Mouse (Mus musculus) E14TG2a.4 (cell line): ENCODE results near the gene Npcd.
A peak's percentile ranks its signal among the peaks of the same experiment; 100 is the strongest.

Experiments used
- H3K27me3 ChIP-seq: 2 replicates; pipeline ENCODE4 v1.6.1; 2014; ENCODE audit warnings: low read length, control low read depth; ENCODE audit not compliant: insufficient read depth
- H3K36me3 ChIP-seq: 2 replicates; pipeline ENCODE4 v1.6.1; 2014; ENCODE audit warnings: low read length, control low read depth; ENCODE audit not compliant: insufficient read depth
- H3K4me1 ChIP-seq: replicated peaks from 2 replicates; pipeline ENCODE4 v1.6.1; 2014; ENCODE audit warnings: low read depth, low read length, control low read depth
- H3K4me3 ChIP-seq: replicated peaks from 2 replicates; pipeline ENCODE4 v1.5.1; 2014; ENCODE audit warnings: mild to moderate bottlenecking, low read length
- H3K9me3 ChIP-seq: 2 replicates; pipeline ENCODE4 v1.6.1; 2014; ENCODE audit warnings: low read length, control low read depth
- CTCF ChIP-seq: conservative IDR thresholded peaks from 2 replicates; pipeline ENCODE4 v1.5.1; 2014; ENCODE audit warnings: low read length
- NANOG ChIP-seq: IDR thresholded peaks from 2 replicates; pipeline ENCODE4 v1.6.1; 2014; ENCODE audit warnings: borderline replicate concordance, low read length, mixed read lengths
- POU5F1 ChIP-seq: IDR thresholded peaks from 2 replicates; pipeline ENCODE4 v1.6.1; 2014; ENCODE audit warnings: low read length, borderline replicate concordance

Npcd gene

DNA sequence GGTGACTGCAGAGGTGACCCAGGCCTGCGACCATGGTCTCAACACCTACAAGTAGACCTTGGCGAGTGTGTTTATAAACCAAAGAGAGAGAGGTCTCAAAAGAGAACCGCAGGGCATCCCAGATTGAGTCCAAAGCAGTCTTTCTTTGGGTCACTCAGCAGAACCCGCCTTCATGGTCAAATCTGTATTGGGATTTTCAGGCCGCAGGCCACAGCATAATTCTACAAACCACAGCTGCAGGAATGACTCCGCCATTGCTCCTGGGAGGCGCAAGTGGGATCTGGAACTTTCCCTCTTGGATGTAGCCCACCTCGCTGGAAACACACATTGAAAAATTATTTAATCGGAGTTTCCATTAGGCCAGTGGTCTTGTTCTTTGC lies 834 bp upstream of the Npcd start:
- Histone ChIP-seq H3K27me3 (peaks cover 7% of the 10 kb centered on the region), H3K4me3 (0 out of 2 replicates have a peak overlapping the region, but pooled peaks have one; percentile 41), H3K9me3 (no peaks in the 10 kb centered on the region), H3K4me1 (peaks cover 49% of the 10 kb centered on the region), H3K36me3 (peaks cover 30% of the 10 kb centered on the region)
- TF ChIP-seq NANOG = no peak
- no peak for TF ChIP-seq CTCF
- TF ChIP-seq POU5F1 = no peak

DNA sequence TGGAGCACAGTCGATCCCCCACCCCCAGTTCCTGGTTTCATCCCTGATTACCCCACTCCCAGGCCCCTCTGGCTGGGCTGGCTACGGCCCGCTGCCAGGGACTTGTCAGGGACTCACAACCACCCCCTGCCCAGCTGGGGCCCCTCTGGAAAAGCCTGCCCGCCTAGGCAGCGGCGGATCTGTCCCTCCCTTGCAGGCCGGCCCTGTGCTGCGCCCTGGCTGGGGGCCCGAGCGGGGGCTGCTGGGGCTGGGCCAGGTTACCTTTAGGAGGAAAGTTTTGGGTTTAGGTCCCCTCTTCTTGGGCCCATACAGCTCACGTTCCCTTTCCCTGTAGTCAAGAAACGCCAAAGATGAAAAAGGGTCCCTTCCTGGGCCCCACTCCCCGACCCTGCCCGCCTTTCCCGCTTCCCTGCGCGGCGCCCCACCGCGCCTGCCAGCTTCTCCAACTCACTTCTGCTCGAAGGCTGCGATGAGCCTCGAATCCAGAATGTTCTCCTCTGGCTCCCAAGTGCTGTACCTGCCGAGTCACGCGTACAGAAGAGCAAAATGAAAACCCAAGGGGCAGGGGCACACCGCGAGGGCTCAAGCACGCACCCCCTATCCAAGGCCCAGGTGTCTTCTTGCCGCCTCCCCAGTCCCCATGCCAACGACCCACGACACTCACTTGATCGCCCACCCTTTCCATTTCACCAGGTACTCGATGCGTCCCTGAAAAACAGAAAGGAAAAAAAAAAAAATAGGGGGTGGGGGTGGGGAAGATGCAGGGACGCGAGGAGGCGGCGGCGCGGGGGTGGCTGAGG lies 586 bp downstream of the Npcd start:
- peaks cover 44% of the 10 kb centered on the region for H3K36me3 ChIP-seq
- TF ChIP-seq NANOG (no peak), CTCF (no peak), POU5F1 (no peak)
- peak overlapping the region; percentile 91 for H3K4me3 ChIP-seq
- peaks cover 63% of the 10 kb centered on the region for H3K4me1 ChIP-seq
- H3K27me3 ChIP-seq = no peaks in the 10 kb centered on the region
- no peaks in the 10 kb centered on the region for H3K9me3 ChIP-seq

GRCm38 (mm10) chr15:79832064-79832900 lies 1.8 kb downstream of the Npcd start:
- TF ChIP-seq CTCF (peak; percentile 88), NANOG (no peak)
- Histone ChIP-seq H3K9me3 (no peaks in the 10 kb centered on the region), H3K36me3 (peaks cover 56% of the 10 kb centered on the region), H3K4me1 (peaks cover 74% of the 10 kb centered on the region), H3K4me3 (peak overlapping the region; percentile 91), H3K27me3 (no peaks in the 10 kb centered on the region)

- H3K27me3 ChIP-seq = no peaks in the 10 kb centered on the region
Measured at GRCm38 (mm10) chr15:79830388-79830787, 3.6 kb downstream of the Npcd start.

DNA sequence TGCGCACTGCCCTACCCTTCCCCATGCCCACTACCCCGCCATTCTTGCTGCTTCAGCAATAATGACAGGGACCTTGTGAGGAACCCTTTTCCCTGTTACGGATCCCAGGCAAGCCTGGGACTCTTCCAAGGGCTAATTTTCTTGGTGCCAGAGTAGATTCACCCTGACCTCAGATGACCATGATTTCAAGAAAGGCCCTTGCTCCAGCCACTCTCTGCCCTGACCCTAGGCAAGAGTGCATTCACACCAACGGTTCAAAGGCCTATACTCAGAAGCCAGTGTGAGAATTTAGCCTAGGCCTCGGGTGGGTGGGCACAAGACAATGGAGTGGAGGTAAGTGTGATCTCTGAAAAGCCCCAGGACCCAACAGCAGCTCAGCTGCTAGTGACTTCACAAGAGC lies 4.6 kb downstream of the Npcd start:
- Histone ChIP-seq H3K36me3 (peaks cover 80% of the 10 kb centered on the region), H3K4me3 (peak overlapping the region; percentile 69; the same call in 1 of the 2 replicates), H3K9me3 (no peaks in the 10 kb centered on the region), H3K27me3 (no peaks in the 10 kb centered on the region), H3K4me1 (peaks cover 83% of the 10 kb centered on the region)
- TF ChIP-seq CTCF = no peak
- TF ChIP-seq NANOG = no peak
- no peak for TF ChIP-seq POU5F1

More at GRCm38 (mm10) chr15:79830388-79830787, 3.6 kb downstream of the Npcd start:
- TF ChIP-seq NANOG (no peak), CTCF (peak; percentile 90)
- peaks cover 83% of the 10 kb centered on the region for H3K4me1 ChIP-seq
- H3K9me3 ChIP-seq = no peaks in the 10 kb centered on the region
- H3K4me3 ChIP-seq = peak overlapping the region; percentile 26; the same call in 1 of the 2 replicates
- H3K36me3 ChIP-seq = peaks cover 73% of the 10 kb centered on the region

GRCm38 (mm10) chr15:79828366-79829035 lies 5.5 kb downstream of the Npcd start:
- Histone ChIP-seq H3K27me3 (no peaks in the 10 kb centered on the region), H3K9me3 (no peaks in the 10 kb centered on the region)

GRCm38 (mm10) chr15:79827778-79828210 lies 6.2 kb downstream of the Npcd start:
- H3K4me1 ChIP-seq = peaks cover 94% of the 10 kb centered on the region
- peaks cover 91% of the 10 kb centered on the region for H3K36me3 ChIP-seq
- no peaks in the 10 kb centered on the region for H3K27me3 ChIP-seq
- TF ChIP-seq POU5F1 (no peak), NANOG (no peak), CTCF (no peak)
- H3K9me3 ChIP-seq = no peaks in the 10 kb centered on the region
- peak overlapping the region; percentile 69 for H3K4me3 ChIP-seq

More at GRCm38 (mm10) chr15:79828366-79829035, 5.5 kb downstream of the Npcd start:
- TF ChIP-seq POU5F1 (no peak), CTCF (peak; percentile 35)
- peaks cover 91% of the 10 kb centered on the region for H3K4me1 ChIP-seq
- peak overlapping the region; percentile 69 for H3K4me3 ChIP-seq
- peaks cover 87% of the 10 kb centered on the region for H3K36me3 ChIP-seq

DNA sequence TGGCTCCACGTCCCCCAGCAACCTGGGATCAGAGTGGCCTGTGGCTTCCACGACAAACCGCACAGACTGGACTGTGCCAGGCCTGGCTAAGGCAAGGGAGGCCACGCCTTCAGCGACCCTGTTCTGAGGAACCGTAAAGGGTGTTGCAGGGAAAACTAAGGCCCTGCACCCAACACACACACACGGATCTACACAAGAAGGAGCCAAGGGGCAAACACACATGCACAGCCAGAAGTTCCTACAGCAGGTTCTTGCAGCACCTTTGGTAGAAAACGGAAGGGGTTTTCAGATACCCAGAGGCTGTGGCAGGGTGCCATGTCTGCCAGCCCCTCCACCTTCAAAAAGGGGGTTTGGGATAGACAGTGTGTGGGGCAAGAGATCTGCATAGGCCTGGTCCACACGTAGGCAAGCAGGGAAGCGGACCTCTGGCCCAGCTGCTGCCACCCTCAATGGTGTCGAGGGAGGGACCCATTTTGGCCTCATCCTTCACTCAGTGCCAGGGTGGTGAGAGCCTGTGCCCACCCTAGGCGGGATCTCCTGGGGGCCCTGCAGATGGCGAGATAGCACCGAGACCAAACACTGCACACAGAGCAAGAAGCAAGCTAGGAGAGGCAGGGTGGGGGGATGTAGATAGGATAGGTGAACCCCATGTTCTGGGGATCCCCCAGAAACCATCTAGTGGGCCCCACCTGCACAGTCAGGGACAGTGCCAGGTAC lies 6.8 kb downstream of the Npcd start:
- peaks cover 91% of the 10 kb centered on the region for H3K36me3 ChIP-seq
- H3K9me3 ChIP-seq = no peaks in the 10 kb centered on the region
- TF ChIP-seq CTCF (no peak), POU5F1 (no peak), NANOG (no peak)

More for the DNA sequence above, 6.8 kb downstream of the Npcd start:
- H3K27me3 ChIP-seq = no peaks in the 10 kb centered on the region
- peaks cover 94% of the 10 kb centered on the region for H3K4me1 ChIP-seq
- peak overlapping the region; percentile 10; the same call in 1 of the 2 replicates for H3K4me3 ChIP-seq
